Mouse (Mus musculus): ENCODE results near the gene Litaf. TPM values are rescaled to one million over a fixed set of nuclear protein-coding genes. Genes with fewer than 3 reads are reported as not detected.

Litaf gene
- polyA plus RNA-seq, 1 experiment from 2014 or later = 66.8 TPM

DNA sequence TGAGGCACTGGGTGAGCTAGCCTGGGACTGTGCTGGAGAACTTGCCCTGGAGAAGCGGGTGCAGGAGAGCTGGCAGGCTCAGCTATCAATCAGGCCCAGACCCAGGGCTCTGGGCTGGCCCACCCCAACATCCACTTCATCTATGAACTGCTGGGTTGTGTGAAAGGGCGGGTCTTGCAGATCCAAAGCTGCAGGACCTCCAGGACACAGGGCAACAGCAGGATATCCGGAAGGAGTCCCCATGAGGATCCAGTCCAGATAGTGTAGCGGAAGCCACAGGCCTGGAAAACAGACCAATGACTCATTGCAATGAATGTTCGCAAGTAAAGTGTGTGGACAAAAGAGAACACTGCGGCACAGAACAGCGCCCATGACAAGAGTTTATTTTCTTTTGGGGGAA is 19.5 kb downstream of the Litaf start:
- 0 out of 2 replicates have a peak, but pooled peaks cover 9% of the 10 kb centered on the region for H3K4me1 ChIP-seq (replicated peaks)
- no peak overlapping the region for H3K4me3 ChIP-seq
- H3K27me3 ChIP-seq = no peaks in the 10 kb centered on the region
- peak; percentile 89 for ATAC-seq (replicated peaks; ENCODE audit: insufficient number of reproducible peaks, insufficient read depth, low FRiP score, low read depth)
- H3K4me2 ChIP-seq = no peak overlapping the region
- peak overlapping the region; percentile 53 for H3K27ac ChIP-seq
- no peaks in the 10 kb centered on the region for H3K36me3 ChIP-seq
- no peaks in the 10 kb centered on the region for H3K9me3 ChIP-seq (replicated peaks)
- H3K9ac ChIP-seq = no peak overlapping the region
- WGBS = 65% methylated on average over 7 of the region's 7 CpGs

- no peak overlapping the region for H3K4me2 ChIP-seq
- no peak overlapping the region for H3K9ac ChIP-seq
- H3K4me3 ChIP-seq = no peak overlapping the region
- no peaks in the 10 kb centered on the region for H3K36me3 ChIP-seq
- H3K27ac ChIP-seq = no peak overlapping the region
- H3K9me3 ChIP-seq (replicated peaks) = no peaks in the 10 kb centered on the region
- H3K27me3 ChIP-seq = no peaks in the 10 kb centered on the region
- 0 out of 2 replicates have a peak, but pooled peaks cover 9% of the 10 kb centered on the region for H3K4me1 ChIP-seq (replicated peaks)
- ATAC-seq (replicated peaks; ENCODE audit: insufficient number of reproducible peaks, insufficient read depth, low FRiP score, low read depth) = no peak
- WGBS = 73% methylated on average over 5 of the region's 5 CpGs
Measured at GRCm38 (mm10) chr16:11043239-11043638, 22.7 kb downstream of the Litaf start.

DNA sequence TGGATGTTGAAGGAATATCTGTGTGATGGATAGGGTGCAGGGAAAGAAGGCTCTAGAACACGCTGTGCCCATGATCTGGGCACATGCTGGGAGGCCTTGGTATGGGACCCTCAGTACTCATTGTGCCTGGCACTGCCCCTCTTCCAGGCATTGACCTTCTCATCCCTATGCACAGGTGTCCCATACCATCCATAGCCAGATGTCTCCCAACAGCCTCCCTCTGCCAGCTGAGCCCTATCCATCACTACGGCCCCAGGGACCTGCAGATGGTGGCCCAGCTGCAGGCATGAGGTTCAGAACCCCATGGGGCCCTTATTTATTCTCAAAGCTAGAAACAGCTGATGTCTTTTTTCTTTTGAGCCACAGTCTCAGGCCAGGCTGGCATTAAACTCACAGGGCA is 25.4 kb downstream of the Litaf start:
- Histone ChIP-seq H3K9ac (no peak overlapping the region), H3K27me3 (no peaks in the 10 kb centered on the region), H3K27ac (no peak overlapping the region), H3K36me3 (no peaks in the 10 kb centered on the region), H3K9me3 (replicated peaks) (no peaks in the 10 kb centered on the region), H3K4me1 (replicated peaks) (peaks cover 10% of the 10 kb centered on the region; the same call in 1 of the 2 replicates), H3K4me2 (no peak overlapping the region), H3K4me3 (no peak overlapping the region)
- 69% methylated on average over 2 of the region's 2 CpGs for WGBS
- no peak for ATAC-seq (replicated peaks; ENCODE audit: insufficient number of reproducible peaks, insufficient read depth, low FRiP score, low read depth)

- Histone ChIP-seq H3K4me3 (no peak overlapping the region), H3K9me3 (replicated peaks) (no peaks in the 10 kb centered on the region), H3K4me2 (peak overlapping the region; percentile 20), H3K4me1 (replicated peaks) (peaks cover 7% of the 10 kb centered on the region; the same call in 1 of the 2 replicates), H3K9ac (no peak overlapping the region), H3K36me3 (no peaks in the 10 kb centered on the region), H3K27ac (no peak overlapping the region), H3K27me3 (no peaks in the 10 kb centered on the region)
- peak; percentile 58; the same call in 1 of the 2 replicates for ATAC-seq (replicated peaks; ENCODE audit: insufficient number of reproducible peaks, insufficient read depth, low FRiP score, low read depth)
- 20% methylated on average over 15 of the region's 15 CpGs for WGBS
Measured at GRCm38 (mm10) chr16:11035790-11036431, 30.0 kb downstream of the Litaf start.

DNA sequence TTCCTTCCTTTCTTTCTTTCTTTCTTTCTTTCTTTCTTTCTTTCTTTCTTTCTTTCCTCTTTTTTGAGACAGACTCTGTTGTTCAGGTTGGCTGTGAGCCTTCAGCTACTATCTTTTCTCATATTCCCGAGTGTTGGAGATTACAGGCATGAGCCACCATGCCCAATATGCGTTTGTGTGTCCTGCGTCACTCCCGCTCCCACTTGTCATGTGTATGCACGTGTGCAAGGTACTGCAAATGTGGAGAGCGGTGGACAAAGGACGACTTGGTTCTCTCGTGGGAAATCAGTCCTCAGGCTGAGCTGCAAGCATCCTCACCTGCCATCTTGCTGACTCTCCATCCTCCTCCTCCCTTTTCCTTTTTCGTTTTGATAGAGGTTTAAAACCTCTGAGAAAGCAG is 30.7 kb downstream of the Litaf start:
- 78% methylated on average over 9 of the region's 9 CpGs for WGBS
- H3K4me2 ChIP-seq = no peak overlapping the region
- H3K4me3 ChIP-seq = no peak overlapping the region
- H3K27ac ChIP-seq = no peak overlapping the region
- no peaks in the 10 kb centered on the region for H3K27me3 ChIP-seq
- H3K4me1 ChIP-seq (replicated peaks) = peaks cover 7% of the 10 kb centered on the region; the same call in 1 of the 2 replicates
- H3K9ac ChIP-seq = no peak overlapping the region
- H3K9me3 ChIP-seq (replicated peaks) = no peaks in the 10 kb centered on the region
- ATAC-seq (replicated peaks; ENCODE audit: insufficient number of reproducible peaks, insufficient read depth, low FRiP score, low read depth) = no peak
- H3K36me3 ChIP-seq = no peaks in the 10 kb centered on the region

DNA sequence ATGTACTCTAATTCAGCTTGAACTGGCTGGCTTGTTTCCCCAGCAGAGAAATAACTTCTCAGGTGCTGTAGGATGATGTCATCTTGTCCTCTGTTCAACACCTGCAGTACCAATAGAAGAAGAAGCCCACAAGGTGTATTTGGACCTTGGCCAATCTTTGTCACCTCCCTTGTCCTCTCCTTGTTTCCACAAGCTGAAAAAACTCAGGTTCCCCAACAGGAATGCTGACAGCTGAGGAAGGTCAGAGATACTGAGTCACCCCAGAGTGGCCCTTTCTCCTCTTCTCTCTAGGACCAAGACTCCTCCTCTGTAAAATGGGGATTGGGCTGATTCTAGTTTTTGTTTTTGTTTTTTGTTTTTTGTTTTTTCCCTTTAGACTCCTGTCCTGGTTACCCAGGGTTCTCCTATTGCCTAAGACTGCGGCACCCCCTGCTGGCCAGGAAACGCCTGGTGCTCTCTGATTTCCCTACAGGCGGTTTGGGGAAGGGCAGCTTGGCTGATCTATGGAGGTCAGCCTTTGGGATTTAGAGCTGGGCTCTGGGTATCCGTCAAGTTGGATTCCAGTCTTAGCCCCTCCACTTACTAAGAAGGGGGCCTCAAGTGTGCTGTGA is 31.7 kb downstream of the Litaf start:
- no peaks in the 10 kb centered on the region for H3K27me3 ChIP-seq
- no peak overlapping the region for H3K27ac ChIP-seq
- no peak overlapping the region for H3K4me2 ChIP-seq
- H3K4me3 ChIP-seq = no peak overlapping the region
- WGBS = 5% methylated on average over 4 of the region's 4 CpGs
- H3K9ac ChIP-seq = no peak overlapping the region
- H3K36me3 ChIP-seq = no peaks in the 10 kb centered on the region
- no peaks in the 10 kb centered on the region for H3K9me3 ChIP-seq (replicated peaks)
- peaks cover 7% of the 10 kb centered on the region; the same call in 1 of the 2 replicates for H3K4me1 ChIP-seq (replicated peaks)
- ATAC-seq (replicated peaks; ENCODE audit: insufficient number of reproducible peaks, insufficient read depth, low FRiP score, low read depth) = no peak

- Histone ChIP-seq H3K27ac (no peak overlapping the region), H3K4me2 (no peak overlapping the region), H3K27me3 (no peaks in the 10 kb centered on the region), H3K4me1 (replicated peaks) (peaks cover 4% of the 10 kb centered on the region; the same call in 1 of the 2 replicates), H3K4me3 (no peak overlapping the region), H3K9me3 (replicated peaks) (no peaks in the 10 kb centered on the region), H3K36me3 (no peaks in the 10 kb centered on the region), H3K9ac (no peak overlapping the region)
- 38% methylated on average over 3 of the region's 3 CpGs for WGBS
- no peak for ATAC-seq (replicated peaks; ENCODE audit: insufficient number of reproducible peaks, insufficient read depth, low FRiP score, low read depth)
Measured at GRCm38 (mm10) chr16:11031320-11031719, 34.6 kb downstream of the Litaf start.

DNA sequence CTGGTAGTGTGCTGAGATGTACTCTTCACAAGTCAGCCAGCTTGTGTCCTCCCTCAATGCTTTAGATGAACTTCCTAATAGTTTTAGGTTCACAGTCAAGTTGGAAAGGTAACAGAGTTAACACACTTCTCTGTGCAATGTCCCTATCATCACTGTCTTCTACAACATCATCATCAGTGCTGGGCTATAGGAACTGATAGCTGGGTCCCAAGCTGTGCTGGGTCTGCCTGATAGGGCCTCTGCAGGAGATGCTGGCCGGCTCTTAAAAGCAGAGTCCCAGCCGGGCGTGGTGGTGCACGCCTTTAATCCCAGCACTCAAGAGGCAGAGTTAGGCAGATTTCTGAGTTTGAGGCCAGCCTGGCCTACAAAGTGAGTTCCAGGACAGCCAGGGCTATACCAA is 35.1 kb downstream of the Litaf start:
- no peak overlapping the region for H3K4me3 ChIP-seq
- H3K9ac ChIP-seq = no peak overlapping the region
- H3K4me2 ChIP-seq = no peak overlapping the region
- no peaks in the 10 kb centered on the region for H3K36me3 ChIP-seq
- WGBS = 75% methylated on average over 4 of the region's 4 CpGs
- ATAC-seq (replicated peaks; ENCODE audit: insufficient number of reproducible peaks, insufficient read depth, low FRiP score, low read depth) = no peak
- H3K27ac ChIP-seq = no peak overlapping the region
- no peaks in the 10 kb centered on the region for H3K27me3 ChIP-seq
- no peaks in the 10 kb centered on the region for H3K9me3 ChIP-seq (replicated peaks)
- H3K4me1 ChIP-seq (replicated peaks) = 0 out of 2 replicates have a peak, but pooled peaks cover under 1% of the 10 kb centered on the region

DNA sequence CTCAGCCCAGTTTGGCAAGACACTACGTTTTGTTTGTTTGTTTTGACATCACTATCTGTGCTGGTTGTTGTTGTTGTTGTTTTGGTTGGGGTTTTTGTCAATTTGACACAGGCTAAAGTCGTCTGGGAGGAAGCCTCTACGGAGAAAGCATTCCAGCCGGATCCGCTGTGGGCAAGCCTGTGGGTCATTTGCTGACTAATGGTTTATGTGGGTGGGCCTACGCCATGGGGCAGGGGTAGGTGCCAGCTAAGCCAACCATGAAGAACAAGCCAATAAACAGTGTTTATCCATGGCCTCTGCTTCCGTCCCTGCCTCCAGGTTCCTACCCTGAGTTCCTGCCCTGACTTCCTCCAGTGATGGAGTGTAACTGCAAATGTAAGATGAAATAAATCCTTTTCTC is 37.8 kb downstream of the Litaf start:
- no peak for ATAC-seq (replicated peaks; ENCODE audit: insufficient number of reproducible peaks, insufficient read depth, low FRiP score, low read depth)
- H3K27me3 ChIP-seq = no peaks in the 10 kb centered on the region
- H3K9ac ChIP-seq = no peak overlapping the region
- H3K9me3 ChIP-seq (replicated peaks) = no peaks in the 10 kb centered on the region
- H3K4me3 ChIP-seq = no peak overlapping the region
- H3K36me3 ChIP-seq = no peaks in the 10 kb centered on the region
- WGBS = 79% methylated on average over 7 of the region's 7 CpGs
- no peak overlapping the region for H3K4me2 ChIP-seq
- H3K27ac ChIP-seq = no peak overlapping the region
- H3K4me1 ChIP-seq (replicated peaks) = no peaks in the 10 kb centered on the region

GRCm38 (mm10) chr16:11024841-11025240 is 41.1 kb downstream of the Litaf start:
- Histone ChIP-seq H3K27ac (no peak overlapping the region), H3K27me3 (no peaks in the 10 kb centered on the region), H3K4me2 (no peak overlapping the region), H3K36me3 (no peaks in the 10 kb centered on the region), H3K9ac (no peak overlapping the region), H3K4me1 (replicated peaks) (no peaks in the 10 kb centered on the region), H3K9me3 (replicated peaks) (no peaks in the 10 kb centered on the region), H3K4me3 (no peak overlapping the region)
- no peak for ATAC-seq (replicated peaks; ENCODE audit: insufficient number of reproducible peaks, insufficient read depth, low FRiP score, low read depth)
- WGBS = 40% methylated on average over 3 of the region's 3 CpGs

DNA sequence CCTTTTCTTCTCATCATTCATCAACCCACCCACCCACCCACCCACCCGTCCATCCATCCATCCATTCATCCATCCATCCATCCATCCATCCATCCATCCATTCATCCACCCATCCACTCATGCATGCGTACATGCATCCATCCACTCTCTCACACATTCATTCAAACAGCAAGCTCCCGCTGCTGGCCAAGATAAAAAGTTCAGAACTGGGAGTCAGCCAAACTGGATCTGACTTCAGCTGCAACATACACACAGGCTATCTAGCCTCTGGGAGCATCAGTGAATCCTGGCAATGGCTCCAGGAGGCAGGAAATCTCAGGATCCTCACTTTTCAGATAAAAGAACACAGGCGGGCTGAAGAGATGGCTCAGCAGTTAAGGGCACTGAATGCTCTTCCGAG is 42.3 kb downstream of the Litaf start:
- no peak overlapping the region for H3K4me3 ChIP-seq
- no peaks in the 10 kb centered on the region for H3K27me3 ChIP-seq
- H3K4me1 ChIP-seq (replicated peaks) = no peaks in the 10 kb centered on the region
- H3K9me3 ChIP-seq (replicated peaks) = no peaks in the 10 kb centered on the region
- ATAC-seq (replicated peaks; ENCODE audit: insufficient number of reproducible peaks, insufficient read depth, low FRiP score, low read depth) = no peak
- 61% methylated on average over 5 of the region's 5 CpGs for WGBS
- no peak overlapping the region for H3K4me2 ChIP-seq
- H3K9ac ChIP-seq = no peak overlapping the region
- no peak overlapping the region for H3K27ac ChIP-seq
- H3K36me3 ChIP-seq = no peaks in the 10 kb centered on the region

DNA sequence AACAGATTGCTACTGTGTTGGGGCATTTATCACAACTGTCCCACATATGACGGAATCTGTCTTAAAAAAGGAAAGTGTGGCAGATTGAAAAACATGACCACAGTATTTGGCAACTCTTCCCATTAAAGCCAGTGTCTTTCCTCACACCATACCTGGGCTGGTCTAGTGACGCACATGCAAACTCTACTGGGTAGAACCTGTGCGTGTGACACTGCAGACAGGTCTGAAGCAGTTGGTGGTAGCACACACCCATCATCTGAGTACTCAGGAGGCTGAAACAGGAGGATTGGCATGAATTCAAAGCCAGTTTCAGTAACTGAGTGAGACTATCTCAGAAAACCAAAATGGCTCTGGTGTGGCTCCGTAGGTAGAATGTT is 43.9 kb downstream of the Litaf start:
- 83% methylated on average over 4 of the region's 4 CpGs for WGBS
- Histone ChIP-seq H3K27ac (no peak overlapping the region), H3K4me3 (no peak overlapping the region), H3K4me2 (no peak overlapping the region), H3K9ac (no peak overlapping the region), H3K9me3 (replicated peaks) (no peaks in the 10 kb centered on the region), H3K4me1 (replicated peaks) (peaks cover 8% of the 10 kb centered on the region), H3K27me3 (no peaks in the 10 kb centered on the region), H3K36me3 (no peaks in the 10 kb centered on the region)
- no peak for ATAC-seq (replicated peaks; ENCODE audit: insufficient number of reproducible peaks, insufficient read depth, low FRiP score, low read depth)
